22 mouse cellular contexts compared by ENCODE assay signal in genomic region chr12:38860168-38861115, GRCm38 (mm10).
DNase-seq lines count a peak whose midpoint lies in the region; ATAC-seq lines count a peak whose summit lies in the region.
"Had no signal": no experiment of that assay in that cellular context is flagged by ENCODE, and none has a peak within 500 bp of the region (broad histone marks: within the 10 kb centered on the region; RNA-seq: fewer than 3 reads in every experiment).

No protein-coding gene starts in this region.

- no peak for DNase-seq in frontal cortex, postnatal 36 days (ENCODE audit: low spot score in 2 of 2)
- peak; percentile 36 for DNase-seq in Muller cell, postnatal 12 days (ENCODE audit: inconsistent ontology term)
- DNase-seq in forebrain, embryonic 11.5 days (ENCODE audit: low spot score) = no peak
- no peak for DNase-seq in adrenal gland, adult 18-20 months (ENCODE audit: low spot score in 2 of 2)
- no peak for DNase-seq in thymus, postnatal 36 days
- DNase-seq: adrenal gland, postnatal 10 days; cerebellum, adult 9-11 months; gastrocnemius, postnatal 36 days; heart, postnatal 4 days; kidney, adult 18-20 months; kidney, postnatal 14 days; lung, postnatal 36 days; right cerebral cortex, adult 18-20 months; spleen, adult 18-20 months; thymus, adult 2 months had no signal

- H3K9ac ChIP-seq in forebrain, embryonic 11.5 days (ENCODE audit: low read length) = no peak overlapping the region
- H3K9ac ChIP-seq: limb, embryonic 15.5 days; midbrain, embryonic 13.5 days had no signal

- H3K4me3 ChIP-seq in forebrain, embryonic 11.5 days (ENCODE audit: low read depth, low read length) = no peak overlapping the region
- H3K4me3 ChIP-seq: limb, embryonic 15.5 days; midbrain, embryonic 13.5 days; myocyte had no signal

- H3K9me3 ChIP-seq in forebrain, embryonic 11.5 days (ENCODE audit: control insufficient read depth, low read length) = no peaks in the 10 kb centered on the region
- H3K9me3 ChIP-seq: limb, embryonic 15.5 days; midbrain, embryonic 13.5 days had no signal

- H3K27ac ChIP-seq in forebrain, embryonic 11.5 days (ENCODE audit: low read depth, low read length) = no peak overlapping the region
- H3K27ac ChIP-seq: limb, embryonic 15.5 days; midbrain, embryonic 13.5 days had no signal

- WGBS in forebrain, embryonic 11.5 days = 37% methylated on average over 7 of the region's 7 CpGs

- H3K27me3 ChIP-seq in forebrain, embryonic 11.5 days (ENCODE audit: control insufficient read depth, insufficient read depth, low read length) = no peaks in the 10 kb centered on the region
- H3K27me3 ChIP-seq: CH12.LX; limb, embryonic 15.5 days; midbrain, embryonic 13.5 days had no signal

- ATAC-seq in frontal cortex, adult (ENCODE audit: low TSS enrichment) = peak; percentile 78
- ATAC-seq in forebrain, embryonic 11.5 days (replicated peaks; ENCODE audit: low FRiP score) = peak; percentile 57; the same call in 1 of the 2 replicates
- peak; percentile 70 to 78 for ATAC-seq in hematopoietic stem cell, adult 5-6 weeks (replicated peaks in 1 of 2; ENCODE audit: insufficient read depth in 1 of 2, low FRiP score in 2 of 2, low TSS enrichment in 1 of 2, low read depth in 1 of 2, poor library complexity in 2 of 2, severe bottlenecking in 2 of 2)
- ATAC-seq: midbrain, embryonic 13.5 days had no signal

- H3K36me3 ChIP-seq in forebrain, embryonic 11.5 days (ENCODE audit: control insufficient read depth, insufficient read depth, low read length) = no peaks in the 10 kb centered on the region; the same call in 1 of the 2 replicates
- H3K36me3 ChIP-seq: midbrain, embryonic 13.5 days had no signal

- peaks cover 2% of the 10 kb centered on the region; the same call in 1 of the 2 replicates for H3K4me1 ChIP-seq in forebrain, embryonic 11.5 days (replicated peaks; ENCODE audit: control insufficient read depth, insufficient read depth, low read length)
- H3K4me1 ChIP-seq: limb, embryonic 15.5 days had no signal

- no peak overlapping the region for H3K4me2 ChIP-seq in forebrain, embryonic 11.5 days (ENCODE audit: low read depth, low read length, severe bottlenecking)
- H3K4me2 ChIP-seq: heart, embryonic 11.5 days; limb, embryonic 15.5 days; midbrain, embryonic 13.5 days had no signal
